Mouse (Mus musculus) liver, embryonic 14.5 days (tissue): ENCODE results near the gene Sgms1. TPM values are rescaled to one million over a fixed set of nuclear protein-coding genes. Genes with fewer than 3 reads are reported as not detected.
A peak's percentile ranks its signal among the peaks of the same experiment; 100 is the strongest.

Experiments
- ATAC-seq: fragments of 200-750 bp; cut with Nextera tagmentation; 2 replicates; pipeline ENCODE4 v1.8.0; 2017; ENCODE audit warnings: moderate number of reproducible peaks, mild to moderate bottlenecking, moderate library complexity; ENCODE audit not compliant: insufficient read depth
- DNase-seq, 3 experiments: peaks; one replicate each; pipeline ENCODE4 v3.0.0-alpha.2; 2012 to 2013; ENCODE audit warnings: low read depth in 3 of 3, low spot score in 3 of 3
- H3K27ac ChIP-seq: fragments of 300-500 bp; sonication (generic); 2 replicates; pipeline ENCODE4 v1.5.1; 2014; ENCODE audit warnings: moderate library complexity, mild to moderate bottlenecking, control low read depth, inconsistent platforms
- H3K27me3 ChIP-seq: fragments of 300-500 bp; sonication (generic); 2 replicates; pipeline ENCODE4 v1.6.1; 2014; ENCODE audit warnings: mild to moderate bottlenecking, low read length, moderate library complexity; ENCODE audit not compliant: control insufficient read depth, insufficient read depth
- H3K36me3 ChIP-seq: fragments of 300-500 bp; sonication (generic); replicated peaks from 2 replicates; pipeline ENCODE4 v1.6.1; 2014; ENCODE audit warnings: low read depth; ENCODE audit not compliant: control insufficient read depth, insufficient read depth
- H3K4me1 ChIP-seq, 2 experiments: fragments of 200-500 bp in 1 of 2; fragments of 300-500 bp in 1 of 2; sonication (generic) in 1 of 2; replicated peaks; 2 replicates each; pipeline ENCODE4 v1.6.1; 2012 to 2014; ENCODE audit warnings: antibody characterized with exemption in 1 of 2, inconsistent platforms in 1 of 2, low read length in 1 of 2; ENCODE audit not compliant: control insufficient read depth in 2 of 2, insufficient read depth in 2 of 2
- H3K4me2 ChIP-seq: fragments of 300-500 bp; sonication (generic); 2 replicates; pipeline ENCODE4 v1.6.1; 2014; ENCODE audit warnings: low read depth, mild to moderate bottlenecking, control low read depth, moderate library complexity
- H3K4me3 ChIP-seq, 2 experiments: fragments of 200-500 bp in 1 of 2; fragments of 300-500 bp in 1 of 2; sonication (generic) in 1 of 2; 2 replicates each; pipeline ENCODE4 v1.5.1; 2012 to 2014; ENCODE audit warnings: low read depth in 2 of 2, low read length in 2 of 2, mild to moderate bottlenecking in 2 of 2, control low read depth in 1 of 2, inconsistent platforms in 1 of 2, moderate library complexity in 1 of 2; ENCODE audit not compliant: insufficient read depth in 1 of 2
- H3K9ac ChIP-seq: fragments of 300-500 bp; sonication (generic); replicated peaks from 2 replicates; pipeline ENCODE4 v1.6.1; 2014; ENCODE audit warnings: mild to moderate bottlenecking, control low read depth, moderate library complexity
- H3K9me3 ChIP-seq: fragments of 300-500 bp; sonication (generic); 2 replicates; pipeline ENCODE4 v1.6.1; 2016; ENCODE audit warnings: low read length, mixed read lengths; ENCODE audit not compliant: control insufficient read depth
- CTCF ChIP-seq: IDR thresholded peaks from 2 replicates; pipeline ENCODE4 v1.5.1; 2016; ENCODE audit warnings: antibody characterized with exemption, low read depth, control low read depth
- EP300 ChIP-seq: IDR thresholded peaks from 2 replicates; pipeline ENCODE4 v1.6.1; 2016; ENCODE audit warnings: antibody characterized with exemption, low read depth
- whole genome bisulfite sequencing: fragments of 180-500 bp; shearing (Covaris S2); extraction: QIAGEN DNeasy Blood & Tissue Kit; methylation state at CpG from one replicate; pipeline ENCODE4 v1.1.7; 2014; ENCODE audit not compliant: insufficient replicate concordance; 5-methylcytosine and 5-hydroxymethylcytosine counted together
- polyA plus RNA-seq, 2 experiments: library from polyadenylated mRNA; depleted of rRNA in 1 of 2; stranded (reverse) in 1 of 2; unstranded in 1 of 2; fragments of >200 nt; fragmentation: Nextera tagmentation in 1 of 2; extraction: Ambion mirVana in 1 of 2; gene quantifications; 2 replicates each; pipeline versions ENCODE4 v1.2.1 to v1.2.3; 2012 to 2014

Gene Sgms1
- polyA plus RNA-seq, 2 experiments, result 17.3 to 19.2 TPM

- TF ChIP-seq CTCF (no peak), EP300 (no peak)
- H3K4me1 ChIP-seq, result peaks cover 10 to 39% of the 10 kb centered on the region in 2 experiments
- ATAC-seq, result no peak
- no peak overlapping the region for H3K27ac ChIP-seq
- 69% methylated on average over 4 of the region's 4 CpGs for WGBS
- H3K4me3 ChIP-seq, result no peak overlapping the region
- H3K36me3 ChIP-seq, result no peaks in the 10 kb centered on the region
- no peak for DNase-seq
- no peak overlapping the region for H3K9ac ChIP-seq
- H3K4me2 ChIP-seq, result no peak overlapping the region
- no peaks in the 10 kb centered on the region for H3K27me3 ChIP-seq
- H3K9me3 ChIP-seq, result no peaks in the 10 kb centered on the region
These were observed 109.1 kb downstream of the Sgms1 start for GRCm38 (mm10) chr19:32280380-32280779.

GRCm38 (mm10) chr19:32279400-32279799 lies 110.1 kb downstream of the Sgms1 start:
- Histone ChIP-seq H3K9ac (no peak overlapping the region), H3K4me3 (no peak overlapping the region), H3K36me3 (no peaks in the 10 kb centered on the region), H3K27ac (no peak overlapping the region), H3K9me3 (no peaks in the 10 kb centered on the region), H3K4me2 (no peak overlapping the region), H3K4me1 (peaks cover 11 to 47% of the 10 kb centered on the region in 2 experiments), H3K27me3 (no peaks in the 10 kb centered on the region)
- no peak for DNase-seq
- ATAC-seq, result no peak
- WGBS, result 83% methylated on average over 6 of the region's 6 CpGs
- no peak for TF ChIP-seq EP300
- no peak for TF ChIP-seq CTCF

- no peaks in the 10 kb centered on the region for H3K9me3 ChIP-seq
- H3K27ac ChIP-seq, result no peak overlapping the region; the same call in 1 of the 2 replicates
- DNase-seq (no peak), ATAC-seq (peak; percentile 33; the same call in 1 of the 2 replicates)
- no peaks in the 10 kb centered on the region for H3K27me3 ChIP-seq
- TF ChIP-seq CTCF (no peak), EP300 (no peak)
- H3K4me2 ChIP-seq, result no peak overlapping the region
- peaks cover 20 to 59% of the 10 kb centered on the region in 2 experiments for H3K4me1 ChIP-seq
- WGBS, result 20% methylated on average over 3 of the region's 3 CpGs
- H3K36me3 ChIP-seq, result no peaks in the 10 kb centered on the region
- H3K9ac ChIP-seq, result peak overlapping the region; percentile 27; the same call in 1 of the 2 replicates
- no peak overlapping the region for H3K4me3 ChIP-seq
These were observed 111.6 kb downstream of the Sgms1 start for GRCm38 (mm10) chr19:32277869-32278268.

GRCm38 (mm10) chr19:32277287-32277686 lies 112.2 kb downstream of the Sgms1 start:
- DNase-seq, result no peak
- Histone ChIP-seq H3K36me3 (no peaks in the 10 kb centered on the region), H3K9ac (no peak overlapping the region), H3K9me3 (no peaks in the 10 kb centered on the region), H3K27ac (peak overlapping the region; percentile 11; the same call in 1 of the 2 replicates), H3K4me2 (no peak overlapping the region), H3K4me1 (peaks cover 25 to 63% of the 10 kb centered on the region in 2 experiments), H3K4me3 (no peak overlapping the region), H3K27me3 (no peaks in the 10 kb centered on the region)
- no peak for ATAC-seq
- WGBS, result 51% methylated on average over 2 of the region's 2 CpGs
- TF ChIP-seq EP300 (no peak), CTCF (no peak)

GRCm38 (mm10) chr19:32276817-32277216 lies 112.7 kb downstream of the Sgms1 start:
- H3K36me3 ChIP-seq, result no peaks in the 10 kb centered on the region
- peaks cover 29 to 67% of the 10 kb centered on the region in 2 experiments for H3K4me1 ChIP-seq
- no peak overlapping the region for H3K4me3 ChIP-seq
- no peak for ATAC-seq
- H3K4me2 ChIP-seq, result no peak overlapping the region
- no peak overlapping the region for H3K9ac ChIP-seq
- no peak for DNase-seq
- 53% methylated on average over 8 of the region's 8 CpGs for WGBS
- no peaks in the 10 kb centered on the region for H3K27me3 ChIP-seq
- no peak for TF ChIP-seq CTCF
- TF ChIP-seq EP300, result no peak
- H3K27ac ChIP-seq, result no peak overlapping the region
- no peaks in the 10 kb centered on the region for H3K9me3 ChIP-seq
